Mouse (Mus musculus): ENCODE measurements around the gene Fmo3. TPM values are rescaled to one million over a fixed set of nuclear protein-coding genes. Genes with fewer than 3 reads are reported as not detected.

Fmo3 gene
- total RNA-seq (2023), result not detected

GRCm38 (mm10) chr1:162984428-162984827 lies at the start of gene Fmo3:
Gene Fmo3 (minus strand): TSS chr1:162984528.

GRCm38 (mm10) chr1:162937415-162937814 lies 46.9 kb downstream of the Fmo3 start, which contains the start of gene Fmo6:
Gene Fmo6 (minus strand): TSS chr1:162937515.

Other genes starting within 250 kb of the Fmo3 start
- 100 to 1,000 TPM; 216 to 228 TPM for gene Prrc2c, start 244.0 kb downstream of the Fmo3 start, total RNA-seq (2023)
- not detected for gene Fmo4, start 170.6 kb downstream of the Fmo3 start, total RNA-seq (2023)
- not detected for gene Fmo1, start 117.9 kb downstream of the Fmo3 start, total RNA-seq (2023)
- under 1 TPM; 0.18 to 0.46 TPM for gene Fmo2, start 85.8 kb downstream of the Fmo3 start, total RNA-seq (2023)
- gene Fmo6, start 47.0 kb downstream of the Fmo3 start, total RNA-seq (2023), result not detected
- not detected for gene Mroh9, start 101.1 kb upstream of the Fmo3 start, total RNA-seq (2023)